Mouse (Mus musculus): ENCODE results near the gene Zmiz1. TPM values are rescaled to one million over a fixed set of nuclear protein-coding genes. Genes with fewer than 3 reads are reported as not detected.

Zmiz1 gene
- total RNA-seq, 2 experiments from 2014 or later = 88.1 to 94.5 TPM

DNA sequence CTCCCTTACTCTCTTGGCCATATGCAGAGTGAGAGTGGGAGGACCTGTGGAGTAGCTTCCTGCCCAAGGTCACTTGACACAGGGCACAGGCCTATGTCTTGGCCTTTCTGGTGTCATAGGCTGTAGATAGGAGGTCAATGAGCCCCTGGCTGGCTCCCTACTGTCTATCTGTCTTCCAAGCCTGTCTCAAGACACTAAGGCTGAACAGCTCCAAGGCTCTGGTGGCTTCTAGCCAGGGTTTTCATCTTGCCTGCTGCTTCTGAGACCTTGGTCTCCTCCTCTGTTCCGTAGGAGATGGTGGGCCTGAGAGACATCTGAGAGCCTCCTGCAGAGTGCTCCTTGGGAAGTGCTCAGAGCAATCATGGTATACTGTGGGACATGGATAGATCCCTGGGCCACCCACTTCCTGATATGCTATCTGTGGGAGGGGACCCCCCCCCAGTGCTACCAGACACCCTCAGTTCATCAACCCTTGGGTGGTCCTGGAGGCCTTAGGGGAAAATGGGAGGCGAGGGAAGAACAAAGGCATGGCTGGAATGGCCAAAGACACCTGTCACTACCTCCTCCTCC, 56.0 kb downstream of the Zmiz1 start:
- no peak for DNase-seq

DNA sequence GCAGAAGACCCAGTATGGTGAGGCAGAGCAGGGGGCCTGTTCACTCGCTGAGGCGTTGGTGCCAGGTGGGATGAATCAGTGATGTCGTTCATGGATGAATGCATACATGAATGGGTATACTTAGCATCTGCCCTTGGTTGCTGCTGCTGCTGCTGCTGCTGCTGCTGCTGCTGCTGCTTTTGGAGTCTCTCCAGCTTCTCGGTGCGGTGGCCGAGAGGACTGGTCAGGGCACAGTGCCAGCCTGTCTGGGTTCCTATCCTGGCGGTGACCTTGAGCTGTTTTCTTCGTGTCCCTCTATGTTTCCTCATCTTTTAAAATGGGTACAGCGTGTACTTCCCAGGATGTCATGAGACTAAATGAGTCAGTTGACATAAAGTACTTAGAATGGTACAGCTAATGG, 56.9 kb downstream of the Zmiz1 start:
- DNase-seq = no peak

DNA sequence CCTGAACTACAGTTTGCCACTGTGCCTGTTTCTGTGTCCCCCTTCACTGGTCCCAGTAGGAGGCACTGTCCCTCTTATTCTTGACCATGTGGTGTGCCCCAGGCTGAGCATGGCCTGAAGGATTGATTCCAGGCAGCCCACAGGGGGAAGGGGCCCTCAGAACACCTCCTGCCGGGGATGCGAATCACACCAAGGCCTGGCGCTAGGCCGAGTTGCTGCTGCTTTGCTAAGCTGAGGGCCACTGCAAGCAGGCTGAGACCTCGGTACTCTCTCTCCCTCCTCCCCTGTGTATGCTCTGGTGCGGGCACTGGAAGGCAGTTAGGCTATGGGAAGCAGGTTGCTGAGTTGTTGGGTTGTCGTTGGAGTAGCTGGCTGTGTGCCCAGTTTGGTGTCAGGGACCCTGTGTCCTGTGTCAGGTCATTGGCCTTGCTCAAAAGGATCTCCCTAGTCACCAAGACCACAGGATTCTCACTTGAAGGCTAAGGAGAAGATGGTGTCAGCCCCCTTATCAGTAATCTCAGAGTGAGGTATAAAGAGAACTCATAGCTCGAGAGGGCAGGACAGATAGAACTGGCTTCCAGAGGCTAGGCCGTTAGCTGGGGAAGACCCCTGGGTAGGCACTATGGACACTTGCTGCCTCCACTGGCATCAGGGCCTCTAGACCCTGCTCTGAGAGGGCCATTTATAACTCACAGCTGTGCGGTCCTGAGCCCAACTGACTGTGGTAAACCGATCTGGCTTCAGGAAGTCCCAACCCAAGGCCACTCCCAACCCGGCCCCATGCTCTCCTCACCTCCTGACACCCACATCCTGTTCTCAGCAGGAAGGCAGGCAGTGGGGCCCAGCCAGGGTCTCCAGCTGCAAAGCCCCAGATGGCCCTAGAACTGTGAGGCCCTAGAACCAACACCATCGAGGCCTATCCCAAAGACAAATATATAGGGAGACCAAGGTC, 57.9 kb downstream of the Zmiz1 start:
- no peak for DNase-seq

DNA sequence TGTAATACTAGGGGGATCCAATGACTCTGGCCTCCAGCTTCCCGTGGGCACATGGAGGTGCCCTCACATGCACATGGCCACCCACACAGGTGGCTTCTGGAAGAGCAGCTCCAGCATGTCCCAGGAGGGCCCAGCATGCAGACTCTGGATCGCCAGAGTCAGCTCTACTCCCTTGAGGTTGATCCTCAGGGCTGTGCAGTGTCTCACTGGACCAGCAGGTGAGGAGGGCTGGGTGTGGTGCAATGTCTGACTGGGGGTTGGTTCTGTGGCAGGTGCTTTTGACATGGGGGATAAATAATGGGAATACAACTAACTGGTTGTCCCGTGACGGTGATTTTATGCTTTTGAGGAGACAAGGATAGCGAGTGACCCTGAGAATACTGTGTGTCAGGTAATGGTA, 59.7 kb downstream of the Zmiz1 start:
- no peak for DNase-seq

DNA sequence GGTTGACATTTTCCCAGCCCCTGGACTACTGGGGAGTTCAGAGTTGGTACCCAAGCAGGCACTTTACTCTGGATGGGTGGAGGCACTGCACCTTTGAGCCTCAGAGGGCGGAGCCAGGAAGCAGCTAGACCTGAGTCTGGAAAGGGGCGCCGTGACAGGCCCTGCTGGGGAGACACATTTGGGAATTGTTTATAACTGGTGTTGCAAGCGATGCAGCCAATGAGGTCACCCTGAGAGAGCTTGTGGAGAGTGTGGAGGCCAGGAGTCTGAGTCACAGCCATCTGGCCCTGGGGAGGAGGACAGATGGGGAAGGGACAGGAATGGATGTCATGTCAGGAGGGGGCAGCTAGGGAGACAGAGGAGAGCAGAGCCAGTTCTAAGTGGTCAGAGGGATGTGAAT, 60.7 kb downstream of the Zmiz1 start:
- no peak for DNase-seq

DNA sequence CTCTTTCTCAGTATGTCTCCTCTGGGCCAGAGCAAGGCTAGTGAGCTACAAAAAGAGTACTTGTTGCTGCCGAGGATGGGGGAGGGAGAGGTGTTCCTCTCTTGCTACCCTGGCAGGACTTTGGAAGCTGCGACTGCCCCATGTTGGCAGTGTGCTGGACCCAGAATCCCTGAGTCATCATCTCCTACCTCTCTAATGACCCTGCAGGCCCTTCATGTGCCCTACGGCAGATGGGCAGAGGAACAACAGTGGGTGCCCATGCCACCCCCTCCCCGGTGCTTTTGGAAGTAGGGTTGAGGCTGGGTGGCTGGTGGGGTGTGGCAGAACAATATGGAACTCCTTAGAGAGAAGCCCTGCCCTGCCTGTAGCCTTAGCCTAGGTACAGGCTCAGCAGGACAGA, 61.6 kb downstream of the Zmiz1 start:
- DNase-seq = no peak

DNA sequence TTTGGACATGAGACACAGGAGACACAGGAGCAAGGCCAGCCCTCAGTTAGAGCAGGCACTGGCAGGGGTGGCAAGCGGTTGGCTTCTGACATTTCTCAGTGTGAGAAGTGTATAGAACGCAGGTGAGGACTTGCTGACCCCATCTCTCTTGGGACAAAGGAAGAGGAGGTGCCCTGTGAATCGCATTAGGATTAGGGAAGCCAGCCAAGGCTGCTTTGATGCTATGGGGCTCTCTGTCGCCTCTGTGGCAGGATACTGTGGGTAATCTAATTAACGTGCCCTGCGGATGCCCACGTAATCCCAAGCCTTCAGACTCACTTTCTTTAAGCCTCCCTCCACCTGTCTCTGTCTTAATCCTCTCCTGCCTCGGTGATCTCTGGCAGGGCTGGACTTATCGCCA, 62.0 kb downstream of the Zmiz1 start:
- DNase-seq = no peak

DNA sequence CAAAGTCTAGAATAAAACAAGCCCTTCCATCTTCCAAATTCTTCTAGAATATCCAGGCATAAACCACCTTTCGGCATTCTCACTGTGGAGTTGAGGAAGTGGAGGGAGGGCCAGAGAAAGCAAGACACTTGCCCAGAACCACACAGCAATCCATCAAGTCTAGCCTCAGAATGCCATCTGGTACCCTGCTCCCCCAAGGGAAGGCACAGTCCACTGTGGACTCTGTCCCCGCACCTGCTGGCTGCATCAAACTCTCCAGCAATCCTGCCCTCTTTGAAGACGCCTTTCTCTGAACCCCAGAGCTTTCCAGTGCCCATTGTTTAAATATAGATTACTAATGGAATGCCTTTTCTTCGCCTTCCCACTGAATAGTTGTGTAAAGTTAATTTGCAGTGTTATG, 62.5 kb downstream of the Zmiz1 start:
- DNase-seq = no peak

DNA sequence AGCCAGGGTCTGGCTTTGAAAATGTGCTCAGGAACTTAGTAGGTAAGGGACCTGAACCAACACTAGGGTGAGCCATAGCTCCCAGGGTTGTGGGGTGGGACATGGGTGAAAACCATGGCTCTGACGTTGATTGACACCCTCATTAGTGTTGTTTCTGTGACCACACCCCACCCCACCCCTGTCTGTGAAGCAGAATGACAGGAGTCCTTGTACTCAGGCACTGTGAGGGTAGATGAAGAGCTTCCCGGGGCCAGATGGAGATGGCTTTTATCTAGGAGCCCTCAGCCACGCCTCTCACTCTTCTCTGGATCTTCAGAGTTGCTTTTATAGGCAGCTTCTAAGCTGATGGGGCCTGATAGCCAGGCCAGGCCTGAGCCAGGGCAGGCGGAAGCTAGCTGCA, 63.4 kb downstream of the Zmiz1 start:
- DNase-seq = no peak

DNA sequence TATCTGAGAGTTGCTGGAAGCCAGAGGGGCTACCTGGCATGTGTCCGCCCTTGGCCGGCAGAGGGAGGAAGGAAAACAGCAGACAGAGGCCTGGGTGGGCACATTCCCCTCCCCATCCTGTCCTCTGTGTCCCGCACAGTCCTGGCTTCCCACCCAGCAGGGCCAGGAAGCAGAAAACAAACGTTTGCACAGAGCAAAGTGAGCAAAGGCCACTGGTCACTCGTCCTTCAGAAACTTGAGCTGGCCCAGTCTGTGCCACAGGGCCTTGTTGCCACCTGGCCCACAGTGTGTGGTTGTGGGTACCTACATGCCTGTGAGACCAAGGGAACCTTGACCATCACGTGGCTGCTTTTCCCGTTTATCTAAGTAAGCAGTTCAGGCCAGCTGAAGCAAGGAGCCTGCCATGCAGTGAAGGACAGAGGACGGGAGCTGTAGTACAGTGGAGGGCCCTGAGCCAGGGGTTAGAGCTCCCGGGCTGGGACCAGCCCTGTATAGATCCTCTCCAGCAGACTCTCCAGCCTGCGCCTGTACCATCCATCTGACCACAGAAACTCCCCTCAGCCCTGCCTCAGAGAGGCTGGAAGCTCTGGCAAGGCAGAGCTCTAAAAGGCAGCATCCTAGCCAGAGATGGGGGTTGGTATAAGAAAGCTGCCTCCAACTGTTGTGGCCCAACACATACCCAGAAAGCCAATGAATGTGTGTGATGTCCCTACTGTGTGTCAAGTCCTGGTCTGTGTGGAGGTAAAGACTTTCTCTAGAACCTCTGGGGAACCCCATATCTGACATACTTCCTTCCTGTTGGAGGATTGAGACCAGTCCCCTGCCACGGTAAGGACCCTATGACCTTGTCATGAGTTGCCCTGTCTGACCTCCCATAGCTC, 64.5 kb downstream of the Zmiz1 start:
- DNase-seq = no peak

DNA sequence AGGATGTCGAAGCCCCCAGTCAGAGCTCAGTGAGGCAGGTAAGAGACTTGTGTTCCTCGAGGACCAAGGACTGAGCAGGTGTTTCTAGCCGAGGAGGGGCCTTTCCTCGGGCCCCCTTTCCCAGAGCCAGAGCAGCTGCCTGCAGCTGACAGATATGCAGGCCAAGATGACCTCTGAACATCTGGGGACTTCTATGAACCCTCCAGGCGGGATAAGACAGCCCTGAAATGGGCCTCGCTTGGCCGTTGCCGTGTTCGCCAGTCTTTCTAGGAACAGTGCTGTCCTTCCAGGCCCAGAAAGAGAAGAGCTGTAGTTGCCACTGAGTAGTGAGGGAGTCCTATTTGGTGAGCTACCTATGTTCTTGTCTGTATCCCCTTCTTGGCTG, 65.1 kb downstream of the Zmiz1 start:
- no peak for DNase-seq

DNA sequence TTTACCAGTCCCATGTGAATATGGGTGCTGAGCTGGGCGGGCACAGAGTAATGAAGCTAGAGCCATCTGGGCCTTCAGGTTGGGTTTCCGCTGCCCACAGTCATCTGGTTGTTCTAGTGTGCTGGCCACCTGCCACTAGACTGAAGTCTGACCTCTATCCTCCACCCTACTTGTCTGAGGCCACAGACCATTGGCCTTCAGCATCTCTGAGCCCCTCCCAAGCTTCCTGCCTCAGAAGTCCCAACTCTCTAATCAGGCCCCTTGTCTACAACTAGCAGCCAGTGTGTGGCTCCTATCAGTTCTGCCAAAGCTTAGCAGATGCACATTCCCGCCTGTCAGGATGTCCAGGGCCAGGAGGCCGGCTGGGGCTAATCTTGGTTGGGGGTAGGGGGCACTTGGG, 65.9 kb downstream of the Zmiz1 start:
- DNase-seq = no peak

DNA sequence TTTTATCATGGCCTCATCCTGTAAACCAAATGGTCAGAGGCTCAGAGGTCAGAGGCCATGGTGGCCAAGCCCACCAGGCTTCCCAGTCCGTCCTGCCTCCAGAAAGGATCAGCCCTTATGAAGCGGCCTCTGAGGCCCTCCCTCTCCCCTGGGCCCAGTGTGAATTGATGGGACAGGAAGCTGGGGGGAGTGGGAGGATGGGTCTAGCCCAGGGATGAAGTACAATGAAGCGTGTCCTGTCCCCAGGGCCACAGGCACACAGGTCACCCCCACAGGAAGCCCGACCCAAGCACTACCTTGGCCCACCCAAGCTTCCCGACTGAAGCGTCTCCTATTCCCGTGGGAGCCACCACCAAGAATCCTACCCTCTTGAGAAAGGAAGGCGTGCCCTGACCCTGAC, 66.7 kb downstream of the Zmiz1 start:
- DNase-seq = no peak

DNA sequence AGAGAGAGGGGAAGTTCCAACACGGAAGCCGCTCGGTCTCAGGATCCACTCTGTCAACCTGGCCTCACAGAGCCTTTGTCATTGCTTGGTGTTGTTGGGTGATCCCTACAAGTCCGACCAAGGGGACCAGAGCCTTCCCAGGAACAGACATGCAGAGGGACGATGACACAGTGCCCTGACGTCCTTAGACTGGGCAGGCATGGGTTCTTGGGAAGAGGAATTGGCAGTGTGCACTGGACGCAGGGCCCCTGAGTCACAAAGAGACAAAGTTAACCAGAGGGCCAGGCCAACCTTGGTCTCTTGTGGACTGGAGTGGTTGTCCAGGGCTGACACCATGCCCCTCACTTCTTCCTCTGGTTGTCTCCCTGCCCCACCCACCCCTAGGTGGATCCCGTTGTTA, 67.9 kb downstream of the Zmiz1 start:
- DNase-seq = no peak

DNA sequence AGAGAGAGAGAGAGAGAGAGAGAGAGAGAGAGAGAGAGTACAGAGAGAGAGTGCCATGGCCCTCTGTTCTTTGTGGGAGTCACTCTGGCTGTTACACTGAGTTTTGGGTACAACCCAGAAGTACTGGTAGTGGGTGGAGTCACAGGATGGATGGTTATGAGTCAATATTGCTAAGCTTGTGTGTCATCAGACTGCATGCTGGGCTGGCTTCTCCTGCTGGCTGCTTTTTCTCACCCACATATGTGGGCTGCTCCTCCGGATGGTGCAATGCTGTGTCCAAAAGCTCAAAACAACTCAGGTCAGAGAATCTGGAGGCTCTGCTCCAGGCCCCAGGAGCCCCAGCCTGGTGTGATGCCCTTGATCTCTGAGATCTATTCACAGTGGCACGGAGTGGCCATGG, 68.3 kb downstream of the Zmiz1 start:
- DNase-seq = peak; percentile 69 to 74

DNA sequence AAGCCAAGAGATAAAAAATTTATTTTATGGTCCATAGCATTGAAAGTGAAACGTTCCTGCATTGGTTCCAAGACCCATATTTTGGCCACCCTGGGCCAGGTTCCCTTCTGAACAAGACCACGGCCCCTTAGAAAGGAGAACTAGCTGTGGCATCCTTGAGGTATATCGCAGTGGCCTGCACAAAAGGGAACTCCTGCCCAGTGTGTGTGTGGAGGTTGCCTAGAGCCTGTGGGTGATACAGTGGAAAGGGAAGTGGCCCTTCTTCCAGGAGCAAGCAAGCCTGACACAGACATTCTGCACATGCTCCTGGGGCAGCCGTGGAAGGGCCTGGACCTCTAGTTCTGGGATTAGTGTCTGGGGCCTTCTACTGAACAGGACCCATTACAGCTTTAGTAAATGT, 71.4 kb downstream of the Zmiz1 start:
- no peak for DNase-seq

DNA sequence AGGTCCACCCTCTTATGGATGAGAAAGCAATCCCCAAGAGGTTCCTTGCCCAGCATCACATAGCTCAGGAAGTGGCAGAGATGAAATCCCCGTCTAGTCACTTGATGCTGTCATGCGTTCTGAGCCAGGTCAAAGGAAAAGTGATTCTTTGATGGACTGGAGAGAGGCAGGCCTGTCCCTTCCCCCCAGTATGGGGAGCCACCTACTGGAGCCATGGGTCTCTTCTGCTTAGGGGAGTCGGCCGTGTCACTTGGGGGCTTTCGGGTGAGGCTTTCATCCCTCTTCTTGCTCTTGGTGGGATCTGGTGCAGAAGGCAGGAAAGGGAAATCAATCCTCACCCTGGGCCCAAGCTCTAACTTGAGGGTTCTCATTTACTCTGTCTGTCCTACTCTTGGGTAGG, 71.8 kb downstream of the Zmiz1 start:
- no peak for DNase-seq

DNA sequence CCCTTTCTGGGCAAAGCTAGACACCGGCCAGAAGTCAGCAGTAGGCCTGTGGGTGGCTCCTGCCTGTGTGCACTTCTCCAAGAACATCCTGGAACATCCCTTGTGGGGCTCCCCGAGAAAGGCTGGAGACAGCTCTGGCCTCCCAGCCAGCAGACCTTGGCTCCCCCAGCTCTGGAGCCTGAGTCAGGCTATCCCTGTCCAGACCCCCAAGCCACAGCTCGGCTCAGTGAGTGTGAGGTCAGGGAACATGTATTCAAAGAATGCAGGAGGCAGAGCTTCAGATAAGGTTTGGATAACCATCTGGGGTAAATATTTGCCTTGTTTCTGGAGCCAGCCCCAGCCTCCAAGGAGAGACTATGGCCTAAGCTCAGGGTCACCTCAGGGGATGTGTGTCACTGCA, 74.0 kb downstream of the Zmiz1 start:
- no peak for DNase-seq

DNA sequence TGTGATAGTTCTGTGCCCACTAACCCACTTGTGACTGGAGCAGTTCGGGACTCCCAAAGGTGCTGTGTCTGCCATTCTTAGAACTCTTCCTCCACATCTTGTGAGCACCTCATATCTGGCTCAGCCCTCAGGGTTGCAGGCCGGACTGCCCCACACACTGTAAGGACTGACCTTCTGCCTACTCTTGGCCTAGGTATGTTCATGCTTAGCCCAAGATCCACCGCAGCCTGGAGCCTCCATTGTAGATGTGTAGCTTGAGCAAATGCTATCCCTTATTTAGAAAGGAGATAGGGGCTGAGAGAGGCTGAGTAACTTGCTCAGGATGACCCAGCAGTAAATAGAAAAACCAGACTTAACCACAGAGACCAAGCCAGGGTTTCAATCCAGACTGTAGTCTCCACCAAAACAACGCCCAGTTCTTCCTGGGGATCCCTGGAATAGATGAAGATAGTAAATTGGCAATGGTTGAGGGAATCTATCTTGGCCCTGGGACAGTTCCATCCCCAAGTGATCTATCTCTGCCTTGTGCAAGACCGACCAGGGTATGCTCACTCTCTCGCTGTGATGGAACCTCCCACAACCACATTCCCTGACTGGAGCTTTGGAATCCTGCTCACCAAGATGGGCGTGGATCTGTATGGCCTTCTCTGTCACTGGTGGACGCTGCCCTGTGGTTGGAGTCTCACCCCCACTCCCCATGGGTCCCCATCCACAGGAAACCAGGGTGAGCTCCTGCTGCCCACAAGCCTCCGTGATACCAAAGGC, 74.8 kb downstream of the Zmiz1 start:
- no peak for DNase-seq

DNA sequence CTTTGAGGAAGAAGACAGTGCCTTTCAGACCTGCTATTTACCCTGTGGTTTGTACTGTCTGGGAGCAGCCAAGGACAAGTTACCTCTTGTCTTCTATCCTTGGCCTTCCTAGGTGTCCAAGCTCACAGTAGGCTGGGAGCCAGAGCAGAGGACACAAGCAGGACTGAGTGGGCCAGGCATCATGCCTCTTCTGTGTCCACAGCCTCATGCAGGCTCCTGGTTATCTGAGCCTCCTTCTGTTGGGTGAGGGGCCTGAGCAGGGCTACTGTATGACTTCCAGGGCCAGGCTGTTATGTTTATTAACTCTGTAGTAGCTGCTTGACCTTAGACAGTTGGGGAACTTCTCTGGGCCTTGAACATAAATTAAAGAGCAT, 75.4 kb downstream of the Zmiz1 start:
- DNase-seq = no peak

DNA sequence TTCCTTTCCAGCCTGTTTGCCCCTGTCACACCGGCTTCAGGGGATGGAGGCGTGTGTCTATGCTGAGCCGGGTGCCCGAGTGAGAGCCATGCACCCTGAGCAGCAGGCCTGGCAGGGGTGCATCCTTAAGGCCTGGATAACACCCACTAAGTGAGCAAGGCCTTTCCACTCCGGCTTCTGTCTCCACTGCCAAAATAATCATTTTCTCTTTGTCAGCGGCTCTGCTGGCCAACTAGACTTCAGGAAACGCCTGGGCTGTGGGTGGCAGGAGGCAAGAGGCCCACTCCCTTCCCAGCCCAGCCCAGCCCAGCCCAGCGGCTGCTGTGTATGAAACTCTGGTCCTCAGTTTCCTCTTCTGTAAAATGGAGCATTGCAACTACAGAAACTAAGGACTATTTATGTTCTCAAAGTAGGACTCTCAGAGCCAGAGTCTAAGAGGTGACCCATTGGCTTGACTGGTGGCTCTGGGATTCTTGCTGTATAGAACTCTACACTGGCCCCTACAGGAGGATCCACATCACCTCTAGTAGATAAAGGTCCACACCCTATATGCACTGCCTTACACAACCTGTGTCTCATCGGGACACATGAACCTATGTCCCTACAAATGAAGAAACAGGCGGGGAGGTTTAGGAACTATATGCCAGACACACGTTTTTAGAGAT, 76.1 kb downstream of the Zmiz1 start:
- no peak for DNase-seq

DNA sequence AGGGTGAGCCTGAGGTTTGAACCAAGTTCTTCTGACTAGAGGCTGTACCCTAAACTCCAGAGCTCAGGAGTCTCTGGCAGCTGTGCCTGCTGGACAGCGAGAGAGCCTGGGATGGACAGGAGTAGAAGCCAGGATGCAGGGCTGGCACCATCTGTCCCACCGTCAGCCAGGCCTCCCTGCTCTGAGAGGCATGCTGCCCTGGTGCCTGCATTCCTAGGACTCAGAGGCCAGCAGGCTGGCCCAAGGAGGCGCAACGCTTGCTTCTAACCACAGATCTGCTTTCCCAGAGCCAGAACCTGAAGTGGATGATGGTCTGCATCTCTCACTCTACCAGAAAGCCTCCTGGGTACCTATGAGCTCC, 76.6 kb downstream of the Zmiz1 start:
- DNase-seq = no peak
